Mouse (Mus musculus) spleen, adult 12 weeks (tissue): Measurements from ENCODE around the gene A130010J15Rik.

ENCODE experiments used
- DNase-seq: peaks from one replicate; pipeline ENCODE4 v3.0.0; 2022; ENCODE audit warnings: low spot score

A130010J15Rik gene

DNA sequence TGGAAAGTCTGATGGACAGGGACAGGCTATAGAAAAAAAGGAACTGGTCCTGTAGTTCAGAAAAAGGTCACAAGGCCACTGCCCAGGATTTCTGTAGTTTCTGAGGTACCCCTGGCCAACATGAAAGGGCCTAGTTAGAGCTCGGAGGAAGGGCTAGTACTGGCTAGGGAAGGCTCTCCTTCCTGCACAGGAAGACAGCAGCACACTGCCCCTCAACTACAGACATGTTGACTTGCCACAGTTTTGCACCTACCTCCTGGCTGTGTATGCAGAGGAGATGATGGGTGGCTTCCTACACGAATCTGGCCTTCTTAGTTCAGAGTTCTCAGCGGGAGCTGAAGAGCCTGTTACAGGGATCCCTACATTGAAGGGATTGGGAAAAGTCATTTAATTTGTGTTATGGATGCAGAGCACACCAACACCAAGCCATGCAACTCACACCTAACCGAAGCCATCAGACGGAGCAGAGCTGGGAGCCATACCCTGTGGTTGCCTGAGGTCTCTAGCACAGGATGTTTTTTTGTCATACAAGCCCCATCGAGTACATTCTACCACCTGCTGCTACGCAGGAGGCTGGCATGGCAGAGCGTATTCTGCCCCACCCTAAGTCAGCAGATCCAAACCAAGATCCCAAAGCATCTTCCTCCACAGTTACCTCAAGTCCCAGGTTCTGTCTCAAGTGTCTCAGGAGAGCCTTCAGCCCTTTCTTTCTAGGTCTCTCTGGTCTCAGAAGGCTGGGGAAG, 33.0 kb downstream of the A130010J15Rik start:
- no peak for DNase-seq

DNA sequence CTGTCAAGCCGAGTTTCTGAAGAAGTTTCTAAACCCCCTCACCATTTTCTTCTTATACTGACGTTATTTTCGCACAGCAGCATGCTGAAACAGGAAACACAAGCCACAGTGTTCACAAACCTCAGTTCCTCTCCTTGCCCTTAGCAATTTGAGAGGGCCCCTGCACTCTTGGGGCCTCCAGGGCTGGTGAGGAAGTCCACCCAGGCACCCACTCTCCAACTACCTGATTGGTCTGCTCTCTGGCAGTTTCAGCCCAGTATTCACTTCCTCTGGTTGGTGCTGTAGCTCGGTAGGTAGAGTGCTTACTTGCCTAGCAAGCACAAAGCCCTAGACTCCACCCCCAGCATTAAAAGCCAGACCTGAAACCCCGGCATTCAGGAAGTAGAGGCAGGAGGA, 33.5 kb downstream of the A130010J15Rik start, which contains the start of gene Traf3ip3:
TSS of gene Traf3ip3 (minus strand) at position 321 of the 396 bp plus-strand sequence.
- peak; percentile 62 for DNase-seq

DNA sequence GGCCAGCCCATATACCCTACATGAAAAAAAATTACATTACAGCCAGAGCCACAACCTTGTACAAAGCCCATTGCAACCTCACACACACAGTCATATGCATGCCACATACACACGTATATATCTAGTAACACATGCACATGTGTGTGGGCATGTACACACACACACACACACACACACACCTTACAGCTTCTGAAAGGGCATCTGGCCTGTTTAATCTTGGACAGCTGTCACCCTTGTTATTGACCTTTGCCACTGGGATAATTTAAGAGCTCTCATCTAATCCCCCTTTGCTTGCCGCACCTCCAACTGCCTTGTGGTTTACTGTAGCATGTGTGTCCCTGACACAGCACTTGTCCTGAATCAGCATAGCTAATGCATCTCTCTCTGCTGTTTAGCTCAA, 36.0 kb downstream of the A130010J15Rik start:
- no peak for DNase-seq

DNA sequence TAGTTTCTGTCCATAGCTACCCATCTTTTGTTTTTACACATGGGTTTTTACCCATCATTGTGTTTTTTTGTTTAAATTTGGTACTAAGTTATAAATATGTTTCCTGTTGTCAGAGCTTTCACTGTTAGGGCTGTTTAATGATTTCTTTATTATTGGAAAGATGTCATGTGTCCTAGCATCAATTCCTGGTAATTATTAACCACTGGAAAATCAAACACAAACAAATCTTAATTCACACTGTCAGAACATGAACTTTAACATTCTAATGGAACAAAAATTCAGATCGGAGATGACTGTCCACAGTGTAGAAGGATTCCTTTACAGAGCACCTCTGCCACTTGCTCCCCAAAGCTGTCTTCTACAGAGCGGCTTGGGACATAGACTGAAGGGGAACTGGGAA, 37.6 kb downstream of the A130010J15Rik start:
- DNase-seq = no peak

DNA sequence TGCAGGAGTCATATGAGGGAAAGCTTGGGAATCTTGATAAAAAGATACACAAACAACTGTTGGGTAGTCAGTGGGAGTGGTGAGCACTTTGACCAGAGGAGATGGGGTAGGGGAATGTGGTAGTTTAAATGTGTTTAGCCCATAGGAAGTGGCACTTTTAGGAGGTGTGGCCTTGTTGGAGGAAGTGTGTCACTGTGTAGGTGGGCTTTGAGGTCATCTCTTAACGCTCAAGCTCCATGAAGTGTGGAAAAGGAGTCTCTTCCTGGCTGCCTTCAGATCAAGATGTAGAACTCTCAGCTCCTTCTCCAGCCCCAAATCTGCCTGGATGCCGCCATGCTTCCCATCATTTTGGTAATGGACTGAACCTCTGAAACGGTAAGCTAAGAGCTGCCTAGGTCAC, 39.7 kb downstream of the A130010J15Rik start, which contains the start of gene Lamb3:
TSS of gene Lamb3 (plus strand) at position 197 of the 400 bp plus-strand sequence.
- DNase-seq = no peak

DNA sequence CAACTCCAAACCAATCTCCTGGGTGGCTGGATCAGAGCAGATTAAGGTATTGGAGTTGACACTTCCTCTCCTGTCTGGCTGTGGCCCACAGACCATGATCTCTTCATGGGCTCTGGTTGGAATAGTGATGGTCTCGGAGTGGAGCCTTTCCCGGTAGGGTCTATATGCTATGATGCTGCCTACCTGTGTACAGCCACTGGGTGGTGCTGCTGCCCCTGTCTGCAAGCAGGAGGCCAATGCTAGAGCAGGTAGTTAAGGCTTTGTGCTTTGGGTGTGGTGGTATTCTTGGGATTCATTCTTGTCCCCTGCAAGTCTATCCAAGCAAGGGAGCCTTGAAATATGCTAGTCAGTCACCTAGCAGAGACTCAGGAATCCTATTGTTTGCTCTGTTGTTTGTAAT, 40.3 kb downstream of the A130010J15Rik start:
- DNase-seq = peak; percentile 37

DNA sequence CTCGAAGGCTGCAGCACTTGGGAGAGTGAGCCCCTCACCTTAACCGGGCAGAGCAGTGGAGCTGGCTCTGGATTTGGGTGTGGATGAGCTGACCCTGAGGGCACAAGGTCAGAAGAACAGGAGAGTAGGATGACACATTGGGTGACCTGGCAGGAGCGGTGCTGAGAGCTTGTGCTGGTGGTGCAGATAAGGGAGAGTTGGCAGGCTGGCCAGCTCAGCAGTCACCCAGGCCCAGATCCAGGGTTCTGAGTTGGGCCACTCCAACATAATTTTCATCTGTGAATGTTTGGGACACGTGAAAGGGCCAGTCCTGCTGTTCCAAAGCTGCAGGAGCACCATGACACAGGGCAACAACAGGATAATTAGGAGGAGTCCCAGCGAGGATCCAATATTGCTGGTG, 43.5 kb downstream of the A130010J15Rik start:
- DNase-seq = no peak

DNA sequence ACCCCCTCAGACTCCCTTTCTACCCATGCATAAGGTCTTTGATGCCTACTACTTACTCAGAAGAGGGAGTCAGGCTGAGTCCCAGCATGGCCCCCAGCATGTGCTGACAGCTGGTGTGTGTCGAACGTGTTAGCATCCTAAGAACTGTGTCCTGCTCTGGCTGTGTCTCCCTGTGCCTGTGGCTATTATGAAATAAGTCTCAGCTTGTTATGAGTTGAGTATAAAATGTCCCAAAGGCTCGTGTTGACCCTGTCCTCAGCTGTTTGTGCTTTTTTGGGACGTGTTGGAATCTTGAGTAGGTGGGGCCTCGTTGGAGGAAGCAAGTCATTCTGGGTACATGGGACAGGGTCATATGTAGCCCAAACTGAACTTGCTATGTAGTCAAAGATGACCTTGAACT, 46.2 kb downstream of the A130010J15Rik start:
- DNase-seq = no peak

DNA sequence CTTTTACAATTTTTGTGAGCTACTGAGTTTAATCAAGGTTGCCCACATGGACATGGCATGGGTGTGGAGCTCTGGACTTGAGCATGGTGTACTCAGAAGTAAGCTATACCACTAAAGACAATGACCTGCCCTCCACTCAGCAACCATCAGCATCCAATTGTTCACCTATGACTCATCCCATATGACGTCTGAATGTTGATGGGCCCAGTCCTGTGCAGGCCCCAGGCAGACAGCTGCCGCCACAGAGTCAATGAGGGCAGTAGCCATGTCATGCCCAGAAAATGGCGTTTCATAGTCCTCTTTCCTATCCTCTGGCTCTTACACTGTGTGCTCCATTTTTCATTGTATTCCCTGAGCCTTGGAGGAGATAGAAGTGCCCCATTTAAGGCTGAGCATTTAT, 48.2 kb downstream of the A130010J15Rik start:
- DNase-seq = no peak

DNA sequence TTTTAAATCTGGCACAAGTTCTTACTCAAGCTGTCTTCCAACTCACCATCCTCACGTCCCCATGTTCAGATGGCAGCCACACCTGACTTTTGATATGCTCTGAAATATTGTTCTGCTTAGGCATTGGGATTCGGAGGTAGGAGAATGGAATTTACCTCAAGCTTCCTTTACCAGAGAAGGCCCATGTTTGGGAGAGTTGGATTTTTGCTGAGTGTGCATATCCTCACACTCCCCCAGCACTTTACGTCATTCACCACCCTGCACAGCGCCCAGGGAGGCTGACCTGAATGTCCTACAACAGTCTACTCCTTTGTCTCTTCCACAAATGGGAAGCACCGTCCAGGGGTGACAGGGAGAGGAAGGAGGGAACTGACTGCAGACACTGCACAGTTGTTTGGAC, 52.6 kb downstream of the A130010J15Rik start:
- no peak for DNase-seq

DNA sequence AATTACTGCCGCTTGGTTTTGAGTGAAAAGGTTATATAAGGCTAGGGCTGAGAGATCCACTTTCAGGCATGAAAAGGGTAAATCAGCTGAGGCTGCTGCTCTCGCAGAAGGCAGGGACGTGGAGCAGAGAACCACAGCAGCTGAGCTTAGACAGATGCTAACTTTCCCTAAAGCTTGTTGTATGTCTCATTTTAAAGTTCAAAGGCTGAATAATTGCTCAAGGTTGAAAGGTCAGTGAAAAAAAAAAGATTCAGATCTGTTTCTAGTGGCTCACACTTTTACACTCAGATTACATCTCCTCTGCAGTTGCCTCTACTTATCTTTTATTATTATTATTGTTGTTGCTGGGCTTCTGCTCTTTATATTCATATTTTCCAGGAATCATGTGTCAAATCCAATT, 57.7 kb downstream of the A130010J15Rik start:
- no peak for DNase-seq

DNA sequence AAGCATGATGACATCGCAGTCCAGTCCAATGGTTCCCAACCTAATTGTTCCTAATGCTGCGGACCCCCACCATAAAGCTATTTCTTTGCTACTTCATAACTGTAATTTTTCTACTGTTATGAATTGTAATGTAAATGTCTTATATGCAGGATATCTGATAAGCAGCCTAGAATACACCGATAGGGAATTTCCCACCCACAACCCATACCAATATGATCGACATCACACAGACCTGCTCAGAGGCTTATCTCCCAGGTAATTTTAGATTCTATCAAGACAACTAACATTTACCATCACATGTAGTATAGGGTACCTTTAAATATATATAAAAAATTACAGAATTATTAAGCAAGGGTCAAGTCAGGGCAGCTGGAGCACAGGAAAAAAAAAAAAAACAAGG, 58.3 kb downstream of the A130010J15Rik start:
- DNase-seq = no peak

DNA sequence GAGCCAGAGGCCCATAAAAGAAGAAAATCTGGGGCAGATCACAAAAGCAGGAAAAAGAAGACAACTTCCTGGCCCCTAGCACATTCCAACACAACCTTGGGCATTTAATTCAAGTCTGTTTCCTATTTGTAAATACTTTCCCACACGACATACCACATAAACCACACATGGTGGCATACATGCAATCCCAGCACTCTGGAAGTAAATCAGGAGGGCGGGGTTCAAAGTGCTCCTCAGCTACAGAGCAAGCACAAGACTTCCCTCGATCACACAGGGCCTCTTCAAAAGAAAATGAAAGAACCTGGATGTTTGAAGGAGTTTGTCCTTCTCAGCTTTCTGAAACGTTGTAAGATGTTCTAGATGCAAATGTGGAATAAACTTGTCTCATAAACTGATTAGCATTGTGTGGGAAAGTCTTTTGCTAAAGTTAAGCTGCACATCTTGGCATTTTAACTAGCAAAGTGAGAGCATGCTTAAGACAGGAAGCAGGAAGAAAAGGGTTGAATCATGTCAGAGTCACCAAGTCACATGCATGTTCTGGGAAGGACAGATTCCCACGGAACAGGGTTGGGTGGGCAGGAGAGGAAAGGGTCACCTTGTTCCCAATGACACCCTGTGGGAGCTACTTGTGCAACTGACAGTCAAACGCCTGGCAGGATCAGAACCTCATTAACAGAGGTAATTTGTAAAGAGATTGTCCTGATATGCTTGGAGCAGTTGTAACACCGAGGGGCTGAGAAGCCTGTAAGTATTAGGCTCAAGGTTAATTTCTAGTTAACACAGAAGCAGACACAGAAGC, 59.1 kb downstream of the A130010J15Rik start:
- no peak for DNase-seq
